Mouse (Mus musculus): ENCODE results near the gene Mt3. TPM values are rescaled to one million over a fixed set of nuclear protein-coding genes. Genes with fewer than 3 reads are reported as not detected.
A peak's percentile ranks its signal among the peaks of the same experiment; 100 is the strongest.

Mt3 gene
- polyA plus RNA-seq, 1 experiment: not detected

GRCm38 (mm10) chr8:94180561-94180908, 28.1 kb downstream of the Mt3 start:
- Histone ChIP-seq H3K27ac (ENCODE audit: insufficient read depth, low read depth, low read length) (peak overlapping the region; percentile 96), H3K4me1 (ENCODE audit: control insufficient read depth, insufficient read depth, low read length) (peaks cover 24% of the 10 kb centered on the region), H3K4me3 (ENCODE audit: insufficient read depth, low read length) (peak overlapping the region; percentile 85)
- TF ChIP-seq CTCF (IDR thresholded peaks at IDR 0.05; ENCODE audit: low read depth, low read length) (no peak), POLR2A (IDR thresholded peaks at IDR 0.05; ENCODE audit: borderline replicate concordance, low read depth, low read length) (no peak)

DNA sequence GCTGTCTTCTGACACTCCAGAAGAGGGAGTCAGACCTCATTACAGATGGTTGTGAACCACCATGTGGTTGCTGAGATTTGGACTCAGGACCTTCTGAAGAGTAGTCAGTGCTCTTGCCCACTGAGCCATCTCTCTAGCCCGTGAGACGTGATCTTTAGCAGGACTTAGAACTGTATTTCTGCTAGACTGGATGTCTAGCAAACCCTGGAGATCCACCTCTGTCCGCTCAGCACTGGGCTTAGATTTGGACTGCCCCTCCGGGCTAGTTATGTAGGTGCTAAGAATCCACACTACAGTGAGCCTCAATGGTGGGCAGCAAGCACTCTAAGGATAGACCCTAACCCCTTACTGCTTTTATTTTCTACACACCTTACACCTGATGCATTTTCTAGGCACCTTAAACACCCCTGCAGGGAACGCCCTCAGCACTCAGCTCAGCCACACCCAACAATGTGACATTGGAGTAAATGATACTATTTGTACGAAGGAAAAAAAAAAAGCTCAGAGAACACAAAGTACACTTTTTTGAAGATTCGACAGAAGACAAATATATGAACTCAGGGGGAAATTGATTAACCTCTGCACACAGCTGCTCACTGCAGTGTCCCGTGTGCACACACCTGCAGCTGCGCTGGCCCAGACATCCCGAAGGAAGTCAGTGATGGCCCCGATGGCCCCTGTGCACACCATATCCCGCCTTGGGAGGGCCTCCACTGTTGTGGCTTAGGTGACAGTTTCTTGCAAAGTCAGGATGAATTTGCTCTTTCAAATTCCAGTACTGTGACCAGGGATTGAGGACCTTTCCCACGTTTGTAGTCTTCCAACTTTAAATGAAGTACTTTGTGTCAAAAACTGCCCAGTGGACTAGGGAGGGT, 29.9 kb downstream of the Mt3 start:
- TF ChIP-seq CTCF (IDR thresholded peaks at IDR 0.05; ENCODE audit: low read depth, low read length) (no peak), POLR2A (IDR thresholded peaks at IDR 0.05; ENCODE audit: borderline replicate concordance, low read depth, low read length) (no peak)
- H3K27ac ChIP-seq (ENCODE audit: insufficient read depth, low read depth, low read length): peak overlapping the region; percentile 77
- peaks cover 29% of the 10 kb centered on the region for H3K4me1 ChIP-seq (ENCODE audit: control insufficient read depth, insufficient read depth, low read length)
- peak overlapping the region; percentile 63 for H3K4me3 ChIP-seq (ENCODE audit: insufficient read depth, low read length)

GRCm38 (mm10) chr8:94183117-94183516, 30.7 kb downstream of the Mt3 start:
- TF ChIP-seq POLR2A (IDR thresholded peaks at IDR 0.05; ENCODE audit: borderline replicate concordance, low read depth, low read length): no peak
- no peak for TF ChIP-seq CTCF (IDR thresholded peaks at IDR 0.05; ENCODE audit: low read depth, low read length)
- Histone ChIP-seq H3K4me1 (ENCODE audit: control insufficient read depth, insufficient read depth, low read length) (peaks cover 24% of the 10 kb centered on the region), H3K4me3 (ENCODE audit: insufficient read depth, low read length) (peak overlapping the region; percentile 63), H3K27ac (ENCODE audit: insufficient read depth, low read depth, low read length) (peak overlapping the region; percentile 77)

- TF ChIP-seq CTCF (IDR thresholded peaks at IDR 0.05; ENCODE audit: low read depth, low read length) (no peak), POLR2A (IDR thresholded peaks at IDR 0.05; ENCODE audit: borderline replicate concordance, low read depth, low read length) (no peak)
- Histone ChIP-seq H3K27ac (ENCODE audit: insufficient read depth, low read depth, low read length) (no peak overlapping the region), H3K4me3 (ENCODE audit: insufficient read depth, low read length) (no peak overlapping the region)
These were observed 32.0 kb downstream of the Mt3 start for GRCm38 (mm10) chr8:94184357-94184843.

GRCm38 (mm10) chr8:94185791-94186190, 33.4 kb downstream of the Mt3 start:
- Histone ChIP-seq H3K27ac (ENCODE audit: insufficient read depth, low read depth, low read length) (no peak overlapping the region), H3K4me3 (ENCODE audit: insufficient read depth, low read length) (no peak overlapping the region), H3K4me1 (ENCODE audit: control insufficient read depth, insufficient read depth, low read length) (peaks cover 25% of the 10 kb centered on the region)
- no peak for TF ChIP-seq POLR2A (IDR thresholded peaks at IDR 0.05; ENCODE audit: borderline replicate concordance, low read depth, low read length)
- TF ChIP-seq CTCF (IDR thresholded peaks at IDR 0.05; ENCODE audit: low read depth, low read length): no peak

More at GRCm38 (mm10) chr8:94184357-94184843, 32.0 kb downstream of the Mt3 start:
- H3K4me1 ChIP-seq (ENCODE audit: control insufficient read depth, insufficient read depth, low read length): peaks cover 20% of the 10 kb centered on the region

DNA sequence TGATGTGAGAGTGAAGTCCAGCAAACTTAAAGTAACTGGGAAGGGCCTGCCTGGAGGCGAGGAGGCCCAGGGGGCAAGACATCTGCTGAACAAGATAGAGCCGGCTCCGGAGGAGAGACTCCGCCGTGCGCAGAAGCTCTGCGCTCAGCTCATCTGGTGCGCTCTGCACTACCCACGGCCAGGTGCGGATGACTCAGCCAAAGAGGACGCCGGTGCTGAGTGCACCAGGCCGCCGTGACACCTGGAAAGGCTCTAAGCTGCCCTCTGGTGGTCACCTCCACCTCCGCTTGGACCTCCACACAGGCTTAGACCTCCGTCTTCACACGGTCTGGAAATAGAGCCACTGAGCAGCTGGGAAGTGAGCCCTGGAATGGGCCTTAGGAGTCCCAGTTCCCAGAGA, 34.1 kb downstream of the Mt3 start:
- no peak for TF ChIP-seq POLR2A (IDR thresholded peaks at IDR 0.05; ENCODE audit: borderline replicate concordance, low read depth, low read length)
- no peak for TF ChIP-seq CTCF (IDR thresholded peaks at IDR 0.05; ENCODE audit: low read depth, low read length)
- H3K4me3 ChIP-seq (ENCODE audit: insufficient read depth, low read length): no peak overlapping the region
- H3K4me1 ChIP-seq (ENCODE audit: control insufficient read depth, insufficient read depth, low read length): peaks cover 25% of the 10 kb centered on the region
- no peak overlapping the region for H3K27ac ChIP-seq (ENCODE audit: insufficient read depth, low read depth, low read length)

DNA sequence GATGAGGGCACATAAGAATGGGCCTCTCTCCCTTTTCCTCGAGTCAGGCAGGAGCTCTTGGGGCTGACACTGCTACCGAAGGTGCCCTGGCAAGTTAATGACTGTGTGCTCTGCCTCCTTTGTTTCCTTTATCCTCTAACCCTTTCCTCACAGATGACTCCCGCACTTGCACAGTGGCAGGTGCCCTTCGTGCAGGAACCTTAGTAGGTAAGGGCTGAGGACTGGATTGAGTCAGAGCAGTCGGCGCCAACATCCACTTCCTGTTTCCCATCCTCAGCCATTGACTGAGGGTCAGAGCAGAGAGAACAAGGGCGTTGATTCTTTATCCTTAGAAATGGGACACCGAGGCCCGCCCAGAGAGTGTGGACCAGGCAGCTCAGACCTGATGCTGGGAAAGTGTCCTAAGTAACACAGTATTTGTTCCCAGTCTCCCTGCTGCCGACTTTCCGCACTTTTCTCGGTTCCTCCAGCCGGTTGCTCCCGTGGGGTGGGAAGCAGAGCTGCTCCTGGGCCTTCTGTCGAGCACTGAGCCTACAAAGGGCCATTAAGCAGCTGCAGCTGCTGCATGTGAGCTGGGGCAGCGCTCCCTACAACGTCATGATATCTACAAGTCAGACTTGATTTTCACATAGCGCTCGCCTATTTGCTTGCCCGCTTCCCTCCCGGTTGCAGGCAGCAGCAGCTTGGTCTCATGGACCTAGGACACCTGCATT, 35.0 kb downstream of the Mt3 start:
- no peak for TF ChIP-seq CTCF (IDR thresholded peaks at IDR 0.05; ENCODE audit: low read depth, low read length)
- TF ChIP-seq POLR2A (IDR thresholded peaks at IDR 0.05; ENCODE audit: borderline replicate concordance, low read depth, low read length): no peak
- peaks cover 23% of the 10 kb centered on the region for H3K4me1 ChIP-seq (ENCODE audit: control insufficient read depth, insufficient read depth, low read length)
- no peak overlapping the region for H3K4me3 ChIP-seq (ENCODE audit: insufficient read depth, low read length)
- H3K27ac ChIP-seq (ENCODE audit: insufficient read depth, low read depth, low read length): no peak overlapping the region

DNA sequence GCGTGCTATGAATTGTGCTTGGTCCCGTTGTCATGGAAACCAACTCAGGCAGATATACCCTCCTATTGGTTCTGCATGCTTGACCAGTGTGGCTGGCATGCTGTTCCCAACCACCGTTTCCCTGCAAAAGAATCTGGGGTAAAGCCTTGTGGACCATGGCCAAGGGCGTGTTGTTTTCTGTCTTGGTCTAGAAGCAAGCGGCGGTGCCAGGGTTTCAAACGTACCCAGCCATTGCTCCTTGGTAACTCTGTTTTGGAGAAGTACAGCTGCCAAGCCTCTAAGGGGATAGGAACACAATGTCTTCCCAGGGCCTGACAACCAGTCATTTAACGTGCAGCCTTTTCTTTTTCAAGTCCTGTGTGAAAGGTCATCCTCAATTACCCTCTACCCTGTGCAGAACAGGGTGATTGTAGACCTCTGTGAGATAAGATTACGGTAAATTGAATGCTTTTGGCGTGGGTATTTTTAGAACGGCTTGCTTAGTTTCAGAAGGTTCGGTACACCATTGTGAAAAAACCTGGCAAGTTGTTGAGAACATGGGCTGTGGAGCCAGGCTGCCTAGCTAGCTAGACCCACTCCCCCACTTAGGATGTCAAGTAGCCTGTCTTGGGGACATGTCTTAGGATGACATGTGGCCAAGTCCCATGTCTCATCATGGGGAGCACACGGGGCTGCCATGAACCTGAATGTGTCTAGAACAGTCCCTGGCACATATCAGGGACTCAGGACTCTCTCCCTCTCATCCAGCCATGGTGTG, 37.0 kb downstream of the Mt3 start:
- peaks cover 17% of the 10 kb centered on the region for H3K4me1 ChIP-seq (ENCODE audit: control insufficient read depth, insufficient read depth, low read length)
- H3K4me3 ChIP-seq (ENCODE audit: insufficient read depth, low read length): no peak overlapping the region

DNA sequence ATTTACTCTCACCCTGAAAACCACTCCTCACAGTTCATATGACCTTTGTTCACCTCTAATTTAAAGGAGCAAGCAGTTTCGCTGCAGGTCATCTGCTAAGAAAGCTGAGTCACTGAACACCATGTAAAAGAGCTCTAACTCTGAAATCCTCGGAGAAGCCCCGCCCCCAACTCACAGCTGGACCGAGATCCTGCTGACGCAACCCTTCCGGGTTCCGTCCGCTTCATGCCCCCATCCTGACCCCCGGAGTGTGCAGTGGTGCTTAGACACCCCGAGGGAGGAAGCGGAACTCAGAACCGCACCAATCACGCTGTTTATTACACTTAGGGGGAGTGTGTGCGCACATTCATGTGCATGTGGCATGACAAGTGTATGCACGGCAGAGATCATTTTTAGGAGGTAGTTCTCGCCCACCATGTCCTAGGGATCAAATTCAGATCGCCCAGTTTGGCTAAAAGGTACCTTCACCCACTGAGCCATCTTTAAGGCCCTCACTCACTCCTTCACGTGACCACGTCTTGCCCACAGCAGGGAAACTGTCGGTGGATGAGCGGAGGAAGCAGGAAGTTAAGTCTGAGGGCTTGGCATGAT, 38.8 kb downstream of the Mt3 start:
- Histone ChIP-seq H3K27ac (ENCODE audit: insufficient read depth, low read depth, low read length) (peak overlapping the region; percentile 93), H3K4me3 (ENCODE audit: insufficient read depth, low read length) (peak overlapping the region; percentile 58), H3K4me1 (ENCODE audit: control insufficient read depth, insufficient read depth, low read length) (peaks cover 23% of the 10 kb centered on the region)
- TF ChIP-seq POLR2A (IDR thresholded peaks at IDR 0.05; ENCODE audit: borderline replicate concordance, low read depth, low read length) (no peak), CTCF (IDR thresholded peaks at IDR 0.05; ENCODE audit: low read depth, low read length) (no peak)

More for the DNA sequence above, 37.0 kb downstream of the Mt3 start:
- TF ChIP-seq POLR2A (IDR thresholded peaks at IDR 0.05; ENCODE audit: borderline replicate concordance, low read depth, low read length): no peak
- TF ChIP-seq CTCF (IDR thresholded peaks at IDR 0.05; ENCODE audit: low read depth, low read length): no peak
- H3K27ac ChIP-seq (ENCODE audit: insufficient read depth, low read depth, low read length): no peak overlapping the region

Measured in bone marrow macrophage, adult 2 months (primary cell).